Mouse (Mus musculus) erythroblast, adult 5-6 weeks (primary cell): ENCODE measurements around the gene Cd200. TPM values are rescaled to one million over a fixed set of nuclear protein-coding genes. Genes with fewer than 3 reads are reported as not detected.
"Not testable (repeated sequence)": the region's sequence is repeated elsewhere in the genome, so short reads cannot be mapped to it uniquely, and the experiment has no call there.

Experiments used
- ATAC-seq: replicated peaks from 2 replicates; pipeline ENCODE4 v1.8.0; 2016; ENCODE audit warnings: moderate number of reproducible peaks, mild to moderate bottlenecking, moderate TSS enrichment, inconsistent platforms; ENCODE audit not compliant: poor library complexity, low FRiP score, severe bottlenecking
- total RNA-seq, 2 experiments: library from RNA; stranded (forward) in 1 of 2; stranded (reverse) in 1 of 2; fragments of 150-400 nt in 1 of 2; fragments of 200-764, 138-1000 nt in 1 of 2; gene quantifications; 2 replicates each; pipeline versions ENCODE4 v1.2.3 to v1.2.4; 2015 to 2017; ENCODE audit warnings: low replicate concordance in 2 of 2

The Cd200 gene
- total RNA-seq (2015; ENCODE audit: low replicate concordance) (not detected in 2 replicates), total RNA-seq (2017; ENCODE audit: low replicate concordance) (3.3 TPM in 1 of 2 replicates, not detected in the other)

DNA sequence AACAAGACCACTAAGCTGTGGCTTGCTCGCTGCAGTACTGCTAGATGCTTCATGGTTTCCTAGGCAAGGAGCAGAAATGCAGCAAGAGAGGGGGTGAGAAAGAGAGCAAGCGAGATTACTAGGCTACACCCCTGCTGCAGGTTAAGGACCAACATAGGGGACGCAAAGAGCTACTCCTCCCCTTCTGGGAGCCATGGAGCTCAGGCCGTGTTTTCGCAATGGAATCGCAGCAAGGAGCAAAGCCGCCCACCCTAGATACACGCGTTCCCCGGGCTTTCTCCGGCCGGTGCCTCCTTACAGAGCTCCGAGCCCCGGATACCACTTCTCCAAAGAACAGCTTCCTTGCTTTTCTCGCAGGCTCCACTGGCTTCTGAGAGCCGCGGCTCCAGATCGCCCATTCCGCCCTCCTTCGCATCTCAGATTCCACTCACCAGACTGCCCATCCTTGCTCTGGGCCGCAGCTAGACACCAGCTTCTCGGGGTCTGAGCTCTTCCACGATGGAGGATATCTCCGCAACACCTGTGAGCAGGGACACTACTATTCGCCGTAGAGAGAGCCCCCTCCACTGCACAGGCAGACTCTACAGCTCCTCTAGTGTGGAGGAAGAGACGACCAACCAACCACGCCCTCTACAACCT, at the start of gene Cd200:
Gene Cd200, minus strand, starts transcription at position 629 of the 639 bp plus-strand sequence.
- no peak for ATAC-seq

- no peak for ATAC-seq
These were observed 45.9 kb upstream of the Cd200 start for GRCm38 (mm10) chr16:45454762-45455161.

DNA sequence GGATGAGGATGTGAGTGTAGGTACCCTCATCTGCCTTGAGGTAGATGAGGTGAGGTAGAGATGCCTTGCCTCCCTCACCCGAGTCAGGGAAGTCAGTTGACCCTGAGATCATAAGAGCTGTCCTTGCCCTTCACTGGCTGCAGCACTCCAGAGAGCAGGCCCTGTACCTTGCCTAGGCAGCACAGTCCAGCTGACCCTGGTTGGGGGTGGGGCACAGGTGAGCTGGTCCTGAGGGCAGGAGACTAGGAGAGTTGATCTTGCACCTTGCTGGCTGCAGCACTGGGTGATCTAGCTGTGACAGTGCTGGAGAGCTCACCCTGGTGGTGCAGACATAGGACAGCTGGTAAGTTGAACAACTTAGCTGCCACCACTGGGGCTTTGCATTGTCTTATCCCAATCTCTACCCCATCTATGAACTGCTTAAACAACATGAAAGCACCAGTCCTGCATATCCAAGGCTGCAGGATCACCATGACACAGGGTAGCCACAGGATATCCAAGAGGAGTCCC, 28.4 kb upstream of the Cd200 start:
- ATAC-seq, result no peak

DNA sequence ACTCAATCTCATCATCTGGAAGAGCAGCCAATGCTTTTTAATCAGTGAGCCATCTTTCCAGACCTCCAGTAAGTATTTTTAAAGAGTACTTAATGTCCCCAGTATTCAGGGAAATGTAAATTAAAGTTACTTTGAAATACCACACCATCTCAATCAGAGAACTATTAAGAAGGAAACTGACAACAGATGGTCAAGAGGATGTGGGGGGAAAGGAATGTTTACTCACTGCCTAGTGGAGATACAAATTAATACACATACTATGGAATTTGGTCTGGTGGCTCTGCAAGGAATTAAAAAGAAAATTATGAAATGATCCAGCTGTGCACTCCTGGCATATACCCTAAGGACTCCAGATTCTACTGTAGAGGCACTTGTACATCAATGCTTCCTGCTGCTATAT, 26.7 kb upstream of the Cd200 start:
- ATAC-seq, result no peak

GRCm38 (mm10) chr16:45427651-45428050, 18.8 kb upstream of the Cd200 start:
- ATAC-seq, result no peak

GRCm38 (mm10) chr16:45413497-45413896, 4.6 kb upstream of the Cd200 start:
- ATAC-seq, result no peak

- not testable (repeated sequence) for ATAC-seq
These were observed 202 bp upstream of the Cd200 start for GRCm38 (mm10) chr16:45409064-45409446.

GRCm38 (mm10) chr16:45407645-45408400, 1.0 kb downstream of the Cd200 start:
- ATAC-seq, result no peak

DNA sequence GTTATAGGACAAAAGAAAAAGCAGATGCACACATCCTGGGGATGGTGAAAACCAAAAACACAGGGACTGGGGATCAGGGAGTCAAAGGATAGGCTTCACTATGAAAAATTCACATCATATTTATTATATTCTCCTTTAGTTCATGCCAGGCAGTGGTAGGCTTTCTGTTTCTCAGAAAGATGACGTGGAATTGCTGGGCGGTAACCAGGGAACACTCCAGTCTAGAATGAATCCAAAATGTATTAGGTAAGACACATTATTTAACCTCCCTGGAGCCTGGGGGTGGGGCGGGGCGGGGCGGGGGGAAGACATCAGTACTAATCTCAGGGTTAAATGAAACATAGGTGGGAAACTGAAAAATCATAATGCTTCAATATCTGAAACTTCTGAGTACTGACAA, 1.8 kb downstream of the Cd200 start:
- ATAC-seq, result no peak

- ATAC-seq, result no peak
These were observed 5.9 kb downstream of the Cd200 start for GRCm38 (mm10) chr16:45402951-45403350.

DNA sequence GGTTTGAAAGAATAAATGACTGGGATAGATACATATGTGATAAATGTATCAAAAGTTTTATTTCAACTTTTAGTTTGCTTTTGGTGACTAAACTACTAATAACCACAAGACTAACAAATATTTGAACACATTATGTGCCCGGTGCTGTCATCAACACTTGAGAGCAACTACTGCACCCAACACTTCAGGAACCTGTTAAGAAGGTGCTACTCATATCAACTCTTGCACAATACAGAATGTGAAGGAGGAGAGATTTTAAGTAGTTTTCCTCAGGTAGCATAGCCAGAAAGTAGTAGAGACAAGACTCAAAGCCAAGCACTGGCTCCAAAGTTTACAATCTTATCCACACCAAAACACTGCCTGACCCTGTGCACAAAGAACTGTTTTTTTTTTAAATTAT, 6.8 kb downstream of the Cd200 start:
- no peak for ATAC-seq

- no peak for ATAC-seq
These were observed 8.8 kb downstream of the Cd200 start for GRCm38 (mm10) chr16:45399947-45400555.

DNA sequence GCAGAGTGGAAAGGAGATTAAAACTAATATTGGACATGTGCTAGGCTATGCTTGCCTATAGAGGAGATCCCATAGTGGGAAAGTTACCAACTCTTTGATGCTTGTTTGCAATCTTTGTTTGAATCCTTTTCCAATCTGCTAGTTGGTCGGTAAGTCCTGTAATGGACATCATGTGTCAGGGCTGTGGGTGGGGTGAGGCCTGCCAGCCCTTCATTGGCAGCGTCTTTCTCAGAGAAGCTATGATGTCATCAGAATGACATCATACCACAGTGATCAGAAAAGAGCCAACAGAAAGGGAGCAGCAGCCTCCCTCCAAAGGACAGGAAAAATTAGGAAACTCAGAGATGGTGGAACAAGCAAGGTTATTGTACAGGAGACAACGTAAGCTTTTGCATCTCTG, 9.4 kb downstream of the Cd200 start:
- ATAC-seq, result no peak

DNA sequence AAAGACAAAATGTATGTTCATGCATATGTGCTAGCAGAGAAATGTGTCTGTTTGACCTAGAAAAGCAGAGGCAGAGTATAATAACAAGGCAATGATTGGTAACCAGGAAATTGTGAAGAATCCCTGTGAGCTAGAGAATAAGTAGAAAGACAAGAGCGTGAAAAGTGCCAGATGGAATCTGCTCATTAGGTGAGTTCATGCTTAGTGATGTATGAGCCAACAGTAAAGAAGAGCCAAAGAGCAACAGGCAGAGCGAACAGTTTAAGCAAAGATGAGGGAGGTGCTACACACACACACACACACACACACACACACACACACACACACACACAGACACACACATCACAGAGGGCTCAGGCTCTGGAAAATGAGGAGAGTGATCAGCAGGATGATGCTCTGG, 11.4 kb downstream of the Cd200 start:
- no peak for ATAC-seq

- ATAC-seq, result no peak
These were observed 16.6 kb downstream of the Cd200 start for GRCm38 (mm10) chr16:45392246-45392645.

DNA sequence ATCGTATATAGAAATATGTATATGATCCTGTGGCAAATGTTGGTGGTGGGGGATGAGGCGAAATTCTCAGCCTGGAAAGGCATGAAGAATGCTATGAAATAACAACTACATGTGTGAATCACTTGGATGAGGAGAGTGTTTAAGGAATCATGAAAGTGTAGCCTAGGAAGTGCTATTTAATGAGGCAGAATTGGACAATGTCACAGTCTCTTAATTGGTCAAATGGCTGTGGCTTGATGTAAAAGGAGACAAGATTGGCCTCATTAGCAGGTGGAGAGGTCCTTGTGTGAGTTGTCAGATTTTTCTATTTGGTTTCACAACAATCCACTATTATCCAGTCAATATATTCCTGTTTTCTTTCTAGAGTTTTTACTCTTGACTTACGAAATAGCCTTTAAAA, 17.2 kb downstream of the Cd200 start:
- no peak for ATAC-seq

DNA sequence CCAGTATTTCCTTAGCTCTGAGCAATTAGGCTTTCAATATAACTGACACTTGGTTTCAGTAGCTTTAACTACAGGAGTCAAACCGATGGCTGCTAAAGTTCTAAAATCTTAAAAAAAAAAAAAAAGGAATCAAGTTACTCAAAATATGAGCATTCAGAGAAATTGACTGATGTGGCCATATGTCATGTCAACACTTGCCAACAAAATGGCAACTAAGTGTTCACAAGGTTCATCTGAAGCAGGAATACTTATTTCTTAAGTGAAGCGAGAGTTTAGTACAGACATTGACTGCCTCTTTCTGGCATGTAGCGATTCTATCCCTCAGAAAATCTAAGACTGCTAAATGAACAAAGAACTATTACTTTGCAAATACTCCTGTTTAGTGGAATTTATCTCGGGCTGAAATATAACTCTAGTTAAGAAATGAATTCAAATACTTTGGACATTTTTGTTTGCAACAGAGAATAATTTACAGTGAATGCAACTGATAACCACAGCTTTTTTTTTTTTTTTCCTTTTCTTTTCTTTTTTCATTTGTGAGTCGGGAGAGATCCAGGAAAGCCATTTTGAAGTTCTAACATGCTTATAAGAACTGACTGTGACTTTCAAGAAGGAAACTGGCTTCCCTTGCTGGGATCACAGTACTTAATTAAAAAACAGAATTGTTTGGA, 18.4 kb downstream of the Cd200 start:
- ATAC-seq, result no peak

GRCm38 (mm10) chr16:45389833-45390232, 19.0 kb downstream of the Cd200 start:
- no peak for ATAC-seq

DNA sequence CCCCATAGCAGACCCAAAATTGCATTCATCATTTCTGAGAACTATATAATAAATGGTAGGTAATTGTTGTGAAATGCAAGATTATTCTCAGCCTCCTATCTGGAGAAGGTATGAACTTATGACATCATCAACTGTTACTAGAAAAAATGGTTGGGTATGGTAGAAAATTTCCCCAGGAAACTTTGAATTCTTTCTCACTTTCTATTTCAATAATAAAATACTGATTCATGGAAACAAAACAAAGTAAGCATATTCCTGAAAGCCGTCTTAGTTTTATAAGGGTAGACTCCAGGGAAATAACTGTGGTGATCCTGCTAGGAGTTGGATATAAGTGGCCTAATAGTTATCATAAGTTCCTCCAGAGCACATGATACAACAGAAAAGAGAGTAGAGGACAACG, 19.8 kb downstream of the Cd200 start:
- no peak for ATAC-seq

- ATAC-seq, result no peak
These were observed 27.0 kb downstream of the Cd200 start for GRCm38 (mm10) chr16:45381811-45382210.
